Mouse (Mus musculus): Measurements from ENCODE around the gene Plk3.

Plk3 gene

GRCm38 (mm10) chr4:117094626-117095361, 39.0 kb downstream of the Plk3 start:
- in situ Hi-C loops (cut with MboI, MseI): loop anchor here in 1 of 2 experiments (5.0 kb wide), 1 partner anchor 77 kb away; the partner anchor contains the start of gene Eif2b3

DNA sequence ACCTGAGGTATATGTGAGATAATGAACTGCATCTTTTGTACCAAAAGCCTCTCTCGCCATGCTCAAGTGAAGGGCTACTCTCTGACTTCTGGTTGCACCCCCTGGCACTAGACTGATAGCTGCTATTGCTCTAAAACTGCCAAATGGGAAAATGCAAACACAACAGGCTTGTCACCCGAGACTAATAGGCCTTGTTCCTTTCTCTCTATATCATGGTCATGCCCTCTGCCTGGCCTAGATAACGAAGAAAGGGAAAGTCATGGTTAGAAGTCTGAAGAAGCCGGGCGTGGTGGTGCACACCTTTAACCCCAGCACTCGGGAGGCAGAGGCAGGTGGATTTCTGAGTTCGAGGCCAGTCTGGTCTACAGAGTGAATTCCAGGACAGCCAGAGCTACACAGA, 43.2 kb downstream of the Plk3 start:
- in situ Hi-C loops (cut with MboI, MseI): no loop called here

GRCm38 (mm10) chr4:117087948-117088640, 45.7 kb downstream of the Plk3 start:
- in situ Hi-C loops (cut with MboI, MseI): no loop called here

Measured in T-helper 17 cell (primary cell).